Mouse (Mus musculus) adrenal gland, postnatal 25 days (tissue): ENCODE data around the gene Peg3. TPM values are rescaled to one million over a fixed set of nuclear protein-coding genes. Genes with fewer than 3 reads are reported as not detected.
"Not testable (repeated sequence)": the region's sequence is repeated elsewhere in the genome, so short reads cannot be mapped to it uniquely, and the experiment has no call there.

ENCODE experiments used
- DNase-seq: peaks from one replicate; pipeline ENCODE4 v3.0.0; 2021; ENCODE audit warnings: mixed read lengths
- long read RNA-seq: library from polyadenylated mRNA; stranded (forward); transcript quantifications from one replicate; pipeline ENCODE4 v2.0.0, GENCODE M21; 2021
- total RNA-seq: library from RNA; stranded (reverse); gene quantifications from 2 replicates; pipeline ENCODE4 v1.2.3, GENCODE M21; 2021

Gene Peg3
- total RNA-seq: 32.2 and 49.5 TPM in 2 replicates
- long read RNA-seq, partial matches to known transcripts: 0 of 2 reads
- long read RNA-seq, other reads (novel, unspliced or antisense): 2 of 2 reads

GRCm38 (mm10) chr7:6730241-6730640 lies at the start of gene Peg3, which contains the start of gene Usp29:
Gene Peg3 (minus strand): TSS chr7:6730431.
Gene Usp29 (plus strand): TSS chr7:6730578.
- peak; percentile 76 for DNase-seq

DNA sequence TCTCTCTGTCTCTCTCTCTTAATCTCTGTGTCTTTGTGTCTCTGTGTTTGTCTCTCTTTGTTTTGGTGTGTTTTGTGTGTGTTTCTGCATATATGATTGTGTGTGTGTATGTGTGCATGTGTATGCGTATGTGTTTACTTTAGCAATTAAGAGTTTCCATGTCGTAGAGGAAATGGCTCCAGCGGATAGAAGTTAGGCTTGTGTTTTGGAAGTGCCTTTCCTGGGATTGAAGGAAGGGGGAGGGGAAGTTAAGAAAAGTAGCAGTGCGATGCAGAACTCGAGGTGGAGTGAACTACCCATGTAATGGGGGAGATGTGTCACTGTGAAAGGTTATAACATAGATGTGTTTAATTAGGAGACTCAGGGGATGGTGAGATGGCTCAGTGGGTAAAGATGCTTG lies 48.9 kb upstream of the Peg3 start:
- no peak for DNase-seq

- no peak for DNase-seq
Observed at GRCm38 (mm10) chr7:6777689-6778088, 47.5 kb upstream of the Peg3 start.

DNA sequence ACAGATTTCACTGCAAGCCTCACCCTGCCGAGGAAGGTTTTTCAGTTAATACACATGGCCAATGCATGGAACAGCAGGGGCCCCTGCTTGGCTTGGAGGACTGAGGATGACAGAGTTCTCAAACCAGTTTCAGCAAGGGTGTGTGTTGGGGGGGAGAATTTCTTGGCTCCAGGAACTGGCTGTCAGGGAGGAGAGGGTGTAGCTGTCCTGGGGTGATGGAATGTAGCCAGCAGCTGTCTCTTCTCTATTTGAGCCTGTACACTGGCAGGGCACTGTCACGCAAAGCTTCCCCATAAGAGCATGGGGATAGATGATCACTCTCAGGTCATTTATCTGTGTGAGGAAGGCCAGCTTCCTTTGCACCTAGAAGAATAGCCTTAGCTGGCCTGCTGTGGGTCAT lies 46.9 kb upstream of the Peg3 start:
- DNase-seq: no peak

DNA sequence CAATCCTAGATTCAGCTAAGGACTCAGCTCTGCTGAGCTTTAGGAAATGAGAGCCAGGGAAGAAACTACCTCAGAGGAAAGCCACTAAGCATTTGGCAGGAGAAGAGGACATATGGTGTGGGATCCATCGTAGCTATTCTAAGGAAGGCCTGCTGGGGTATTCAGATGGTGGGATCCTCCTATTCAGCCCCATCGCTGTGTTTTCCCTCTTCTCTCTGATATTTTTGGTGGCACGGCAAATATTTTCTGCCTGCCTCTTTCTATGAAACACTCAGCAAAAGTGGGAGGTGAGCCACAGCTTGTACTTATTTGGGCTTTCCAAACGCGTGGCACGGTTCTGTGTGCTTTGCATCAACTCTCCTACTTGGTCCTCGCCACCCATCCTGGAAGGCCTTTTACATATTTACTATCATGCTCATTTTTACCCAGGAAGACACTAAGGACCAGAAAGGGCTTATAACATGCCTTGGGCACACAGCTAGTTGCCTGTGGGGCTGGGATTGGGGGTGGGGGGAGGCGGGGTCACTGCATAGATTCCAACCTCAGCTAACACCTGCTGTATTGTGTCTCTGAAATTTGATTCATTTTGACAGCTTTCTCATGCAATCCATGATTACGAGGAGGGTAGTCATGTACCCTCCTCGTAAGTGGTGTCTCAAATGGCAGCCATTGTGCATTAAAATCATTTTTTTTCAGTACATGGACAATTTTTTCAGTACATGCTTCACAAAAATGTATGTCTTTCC lies 46.3 kb upstream of the Peg3 start:
- no peak for DNase-seq

DNA sequence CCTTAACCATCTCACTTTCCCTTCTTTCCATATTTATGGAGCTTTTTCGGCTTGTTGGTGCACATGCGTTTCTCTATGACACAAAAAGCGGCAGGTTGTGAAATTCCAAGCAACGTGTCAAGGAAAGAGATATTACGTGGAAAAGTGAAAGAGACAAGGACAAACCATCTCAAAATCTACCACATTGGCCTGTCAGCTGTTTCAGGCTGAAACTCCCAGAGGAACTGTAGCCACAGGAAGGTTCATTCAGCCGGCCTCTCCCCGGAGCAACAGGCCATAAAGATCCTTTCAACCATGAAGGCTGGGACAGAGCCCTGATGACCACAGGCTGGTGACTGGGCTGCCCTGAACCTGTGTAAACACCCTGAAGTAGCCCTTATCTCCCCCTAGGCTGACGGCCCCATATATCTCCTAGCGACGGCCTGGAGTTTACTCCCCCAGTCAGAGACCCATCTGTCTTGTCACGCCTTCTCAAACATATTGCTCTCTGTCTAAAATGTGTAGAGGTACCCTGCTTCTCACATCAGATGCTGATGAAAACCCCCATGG lies 43.7 kb upstream of the Peg3 start:
- DNase-seq: not testable (repeated sequence)

DNA sequence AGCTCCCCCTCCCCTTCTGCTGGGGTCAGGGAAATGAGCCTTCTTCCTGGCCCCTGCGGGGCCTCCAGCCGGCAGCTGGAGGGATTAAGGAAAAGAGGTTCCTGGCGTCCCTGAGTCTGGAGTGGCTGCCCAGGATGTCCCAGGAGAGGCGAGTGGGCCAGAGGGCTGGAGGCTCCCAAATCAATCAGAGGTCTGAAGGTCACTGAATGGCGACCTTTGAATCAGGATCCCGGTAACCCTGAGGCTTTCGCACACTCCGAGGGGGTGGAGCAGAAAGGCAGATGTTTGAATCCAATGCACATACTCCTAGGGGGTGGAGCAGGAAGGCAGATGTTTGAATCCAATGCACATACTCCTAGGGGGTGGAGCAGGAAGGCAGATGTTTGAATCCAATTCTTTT lies 40.1 kb upstream of the Peg3 start:
- peak; percentile 36 for DNase-seq

- no peak for DNase-seq
Observed at GRCm38 (mm10) chr7:6765240-6765639, 35.0 kb upstream of the Peg3 start.

- no peak for DNase-seq
Observed at GRCm38 (mm10) chr7:6760170-6760569, 29.9 kb upstream of the Peg3 start.

DNA sequence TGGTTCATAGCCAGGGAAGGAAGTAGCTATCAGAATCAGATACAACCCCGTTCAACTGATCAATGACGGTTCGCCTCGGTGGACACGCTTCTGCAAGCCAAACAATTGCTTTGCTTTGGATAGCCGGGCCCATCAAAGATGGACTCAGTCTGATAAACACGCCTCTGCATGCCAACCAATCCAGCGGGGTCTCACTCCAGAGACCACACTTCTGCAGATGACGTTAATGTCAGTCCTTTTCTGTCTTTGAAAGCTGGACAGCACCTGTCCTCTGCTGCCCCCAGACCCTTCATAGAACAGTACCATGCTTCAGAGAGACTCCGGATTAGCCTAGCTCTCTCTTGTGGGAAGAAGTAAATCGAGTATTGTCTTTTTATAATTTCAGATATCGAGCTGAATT lies 29.5 kb upstream of the Peg3 start:
- DNase-seq: no peak

DNA sequence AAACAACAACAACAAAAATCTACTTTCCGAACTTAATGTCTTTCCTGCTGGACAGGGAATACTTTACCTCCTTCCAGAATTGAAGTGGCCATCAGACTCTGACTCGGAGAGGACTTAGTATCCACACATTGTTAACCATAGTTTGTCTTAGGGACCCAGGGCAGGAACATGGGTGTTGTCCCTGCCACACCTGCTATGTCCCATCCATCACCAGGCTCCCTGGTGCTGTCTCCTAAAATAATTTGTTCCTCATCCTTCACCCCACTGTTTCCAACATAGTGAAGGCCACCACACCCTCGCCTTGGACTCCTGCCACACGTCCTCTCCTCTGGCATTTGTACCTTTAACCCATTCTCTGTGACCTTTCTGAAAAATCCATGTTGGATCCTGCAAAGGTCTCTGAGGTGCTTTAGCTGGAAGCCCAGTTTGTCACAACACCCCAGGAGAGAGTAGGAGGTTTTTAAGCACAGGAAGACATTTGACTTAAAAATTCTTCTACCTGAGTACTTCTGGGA lies 26.6 kb upstream of the Peg3 start:
- no peak for DNase-seq

GRCm38 (mm10) chr7:6753440-6753839 lies 23.2 kb upstream of the Peg3 start:
- no peak for DNase-seq

GRCm38 (mm10) chr7:6749196-6749595 lies 19.0 kb upstream of the Peg3 start:
- DNase-seq: no peak

DNA sequence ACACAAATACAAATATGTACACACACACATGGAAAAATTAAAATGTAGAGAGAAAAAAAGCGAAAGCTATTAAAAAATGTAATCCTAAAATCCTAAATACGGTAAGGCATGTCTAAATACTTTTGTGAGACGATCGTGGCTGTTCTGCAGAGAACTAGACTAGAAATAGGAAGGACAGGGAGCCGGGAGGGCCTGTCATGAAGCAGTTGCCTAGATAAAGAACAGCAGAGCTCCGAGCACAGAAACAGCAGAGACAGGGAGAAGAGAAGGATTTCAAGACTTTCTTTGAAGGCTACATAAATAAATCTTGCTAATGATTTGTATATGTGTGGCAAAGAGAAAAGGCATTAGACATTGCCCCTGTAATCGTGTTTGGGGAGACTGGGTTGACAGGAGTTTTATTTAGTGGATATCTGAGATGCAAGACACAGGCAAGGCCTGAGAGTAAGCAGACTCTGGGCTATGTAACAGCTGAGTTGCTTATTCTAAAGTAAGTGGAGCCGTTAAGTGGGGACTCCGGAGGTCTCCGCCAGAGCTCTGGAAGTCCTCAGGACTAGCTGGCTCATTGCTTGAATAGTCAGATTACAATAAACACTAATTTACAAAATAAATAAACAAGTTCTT lies 14.2 kb upstream of the Peg3 start:
- DNase-seq: no peak

GRCm38 (mm10) chr7:6736060-6736459 lies 5.8 kb upstream of the Peg3 start:
- no peak for DNase-seq

DNA sequence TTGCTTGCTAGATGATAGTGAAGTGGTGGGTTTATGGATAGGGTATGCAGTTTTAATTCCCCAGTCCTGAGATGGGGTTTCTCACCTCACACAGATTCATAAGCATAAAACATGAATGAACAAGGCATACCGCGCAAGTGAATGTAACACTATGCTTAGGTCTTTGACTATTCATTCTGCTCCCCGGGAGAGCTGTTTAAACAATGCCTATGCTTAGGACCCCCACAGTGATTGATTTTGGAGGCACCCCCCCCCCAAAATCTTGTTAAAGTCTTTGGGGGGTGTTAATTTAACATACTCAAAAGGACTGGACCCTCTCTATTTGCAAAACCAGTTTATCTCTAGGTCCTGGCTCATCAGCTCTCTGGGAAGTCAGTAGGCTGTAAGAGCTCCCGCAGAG lies 1.7 kb upstream of the Peg3 start:
- no peak for DNase-seq

GRCm38 (mm10) chr7:6731373-6731772 lies 1.1 kb upstream of the Peg3 start:
- no peak for DNase-seq

DNA sequence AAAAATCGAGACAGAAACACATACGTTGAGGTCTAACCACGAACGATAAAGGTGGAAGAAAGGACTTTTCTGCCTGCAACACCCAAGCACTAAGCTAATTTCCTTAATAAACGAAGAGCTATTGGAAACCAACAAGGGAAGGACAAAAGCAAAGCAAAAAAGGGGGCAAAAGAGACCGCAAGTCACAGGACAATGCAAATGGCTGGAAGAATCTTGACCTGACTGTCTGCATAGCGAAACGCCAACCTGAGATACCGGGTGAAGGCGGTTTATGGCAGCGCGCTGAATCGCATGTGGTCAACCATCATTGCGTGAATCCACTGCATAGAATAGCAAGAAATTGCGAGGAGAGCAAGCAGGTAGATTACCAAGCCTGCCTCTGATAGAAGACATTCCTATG lies 570 bp upstream of the Peg3 start:
- DNase-seq: no peak

DNA sequence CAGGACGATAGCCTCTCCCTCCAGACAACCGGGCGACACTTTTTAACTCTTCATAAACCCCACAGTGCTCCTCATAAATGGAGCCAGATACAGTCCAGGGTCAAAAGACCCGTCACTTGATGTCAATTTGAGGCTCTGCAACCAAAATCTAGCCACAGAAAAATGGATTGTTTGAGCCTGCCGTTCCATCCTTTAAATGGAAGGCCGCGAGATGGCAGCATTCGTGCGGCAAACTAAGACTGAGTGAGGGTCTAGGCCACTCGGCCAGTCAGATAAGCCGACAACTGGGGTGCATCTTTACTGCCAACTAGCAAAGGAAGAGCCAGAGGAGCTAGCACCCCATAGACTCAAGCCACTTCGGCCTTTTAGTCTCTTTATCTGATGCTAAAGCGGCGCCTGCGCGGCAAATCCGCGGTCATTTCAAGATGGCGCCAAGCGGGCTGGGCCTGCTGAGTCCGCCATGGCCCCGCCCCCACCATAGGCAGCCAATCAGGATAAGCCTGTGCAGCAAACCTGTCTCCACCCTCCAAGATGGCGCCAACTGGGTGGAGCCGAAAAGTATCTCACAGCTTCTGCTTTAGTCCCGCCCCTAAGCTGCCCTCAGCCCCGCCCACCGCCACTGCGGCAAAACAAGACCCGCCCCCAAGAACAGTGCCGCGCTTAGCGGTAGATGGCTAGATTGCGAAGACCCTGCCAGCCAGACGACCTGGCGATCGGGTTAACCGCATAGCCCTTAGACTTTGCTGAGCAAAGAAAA lies 992 bp downstream of the Peg3 start:
- DNase-seq: peak; percentile 94

DNA sequence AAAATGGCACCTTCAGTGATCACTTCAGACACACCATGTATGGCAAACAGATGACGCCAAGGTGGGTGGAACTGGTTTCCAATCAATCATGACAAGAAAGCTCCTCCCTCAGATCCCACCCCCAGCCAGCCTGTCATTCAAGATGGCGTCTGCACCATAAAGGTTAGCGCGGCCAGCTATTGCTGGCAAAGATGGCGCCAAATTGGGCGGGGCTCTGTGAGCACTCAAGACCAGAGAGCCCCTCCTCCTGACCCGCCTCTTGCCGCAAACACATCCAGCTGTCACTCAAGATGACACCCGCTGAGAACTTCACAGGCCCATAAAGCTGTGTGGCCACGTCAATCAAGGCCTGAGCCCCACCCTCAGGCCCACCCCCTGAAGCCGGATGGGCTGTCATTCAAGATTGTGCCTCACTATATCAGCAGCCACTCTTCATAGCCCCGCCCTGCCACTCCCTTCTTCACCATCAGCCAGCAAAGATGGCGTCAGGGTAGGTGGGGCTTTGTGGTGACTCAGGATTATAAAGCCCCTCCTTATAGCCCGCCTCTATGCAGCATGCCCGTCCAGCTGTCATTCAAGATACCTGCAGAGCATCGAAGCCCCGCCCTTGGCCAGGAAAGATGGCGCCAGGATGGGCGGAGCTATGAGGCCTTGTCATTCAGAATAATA lies 1.8 kb downstream of the Peg3 start:
- peak; percentile 84 for DNase-seq

- DNase-seq: peak; percentile 76
Observed at GRCm38 (mm10) chr7:6727351-6728121, 2.7 kb downstream of the Peg3 start.
